Mouse (Mus musculus) liver, adult 2 months (tissue): ENCODE measurements around the gene Ptk7.

Experiments
- CTCF ChIP-seq: fragments of 200-500 bp; IDR thresholded peaks from 2 replicates; pipeline ENCODE4 v1.5.1; 2011; ENCODE audit warnings: low read depth, low read length, control low read depth
- POLR2A ChIP-seq: fragments of 200-500 bp; IDR thresholded peaks from 2 replicates; pipeline ENCODE4 v1.6.1; 2011; ENCODE audit warnings: low read length, control low read depth; ENCODE audit not compliant: insufficient read depth; ENCODE audit errors: extremely low read depth

GRCm38 (mm10) chr17:46609721-46610514, 19.4 kb downstream of the Ptk7 start:
- TF ChIP-seq POLR2A (no peak), CTCF (no peak)
